Mouse (Mus musculus) mature B cell (primary cell): ENCODE data around the gene Exosc2.

Experiments
- in situ Hi-C: fragments of 300-500 bp; cut with MboI; formaldehyde crosslinking; loops from 2 replicates; pipeline ENCODE4 v1.14.3; 2019

Gene Exosc2

GRCm38 (mm10) chr2:31670551-31671035, at the start of gene Exosc2:
Gene Exosc2 (plus strand): TSS chr2:31670715.
- in situ Hi-C loops = no loop called here

- in situ Hi-C loops = no loop called here
Measured at GRCm38 (mm10) chr2:31633531-31633930, 37.0 kb upstream of the Exosc2 start.

- in situ Hi-C loops = no loop called here
Measured at GRCm38 (mm10) chr2:31635281-31636137, 35.0 kb upstream of the Exosc2 start.

- in situ Hi-C loops = no loop called here
Measured at GRCm38 (mm10) chr2:31636138-31636741, 34.3 kb upstream of the Exosc2 start.

- in situ Hi-C loops = no loop called here
Measured at GRCm38 (mm10) chr2:31636742-31637141, 33.8 kb upstream of the Exosc2 start.

GRCm38 (mm10) chr2:31637311-31637710, 33.2 kb upstream of the Exosc2 start:
- in situ Hi-C loops = no loop called here

GRCm38 (mm10) chr2:31637807-31638206, 32.7 kb upstream of the Exosc2 start:
- in situ Hi-C loops = no loop called here

- in situ Hi-C loops = no loop called here
Measured at GRCm38 (mm10) chr2:31638581-31639465, 31.7 kb upstream of the Exosc2 start.

- in situ Hi-C loops = no loop called here
Measured at GRCm38 (mm10) chr2:31639466-31639760, 31.1 kb upstream of the Exosc2 start.

GRCm38 (mm10) chr2:31639901-31640608, 30.5 kb upstream of the Exosc2 start, which contains the start of gene Prdm12:
Gene Prdm12 (plus strand): TSS chr2:31640037.
- in situ Hi-C loops = no loop called here

- in situ Hi-C loops = no loop called here
Measured at GRCm38 (mm10) chr2:31640609-31641507, 29.7 kb upstream of the Exosc2 start.

GRCm38 (mm10) chr2:31641508-31641830, 29.0 kb upstream of the Exosc2 start:
- in situ Hi-C loops = no loop called here

GRCm38 (mm10) chr2:31641929-31642328, 28.6 kb upstream of the Exosc2 start:
- in situ Hi-C loops = no loop called here

GRCm38 (mm10) chr2:31653971-31654853, 16.3 kb upstream of the Exosc2 start:
- in situ Hi-C loops = no loop called here

- in situ Hi-C loops = no loop called here
Measured at GRCm38 (mm10) chr2:31654854-31655559, 15.5 kb upstream of the Exosc2 start.

- in situ Hi-C loops = no loop called here
Measured at GRCm38 (mm10) chr2:31656374-31656773, 14.1 kb upstream of the Exosc2 start.

- in situ Hi-C loops = no loop called here
Measured at GRCm38 (mm10) chr2:31662939-31663803, 7.3 kb upstream of the Exosc2 start.

GRCm38 (mm10) chr2:31663804-31664180, 6.7 kb upstream of the Exosc2 start:
- in situ Hi-C loops = no loop called here
